Mouse (Mus musculus): ENCODE results near the gene Ugt1a5. TPM values are rescaled to one million over a fixed set of nuclear protein-coding genes. Genes with fewer than 3 reads are reported as not detected.

Gene Ugt1a5
- polyA plus RNA-seq, 1 experiment from 2014 or later = not detected

DNA sequence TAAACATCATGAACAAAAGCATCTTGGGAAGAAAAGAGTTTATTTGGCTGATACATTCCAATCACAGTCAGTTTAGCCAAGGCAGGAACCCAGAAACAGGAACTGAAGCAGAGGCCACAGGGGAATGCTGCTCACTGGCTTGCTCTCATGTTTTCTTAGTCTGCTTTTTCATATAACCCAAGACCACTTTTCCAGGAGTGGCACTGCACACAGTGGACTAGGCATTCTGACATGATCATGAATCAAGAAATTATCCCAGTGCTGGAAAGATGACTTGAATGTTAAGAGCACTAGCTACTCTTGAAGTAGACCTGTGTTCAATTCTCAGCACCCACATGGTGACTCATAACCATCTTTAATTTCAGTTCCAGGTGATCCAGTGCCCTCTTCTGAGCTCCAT lies 59.9 kb downstream of the Ugt1a5 start:
- H3K4me3 ChIP-seq = no peak overlapping the region
- H3K9ac ChIP-seq = no peak overlapping the region
- H3K27ac ChIP-seq (ENCODE audit: poor library complexity, severe bottlenecking) = no peak overlapping the region
- H3K36me3 ChIP-seq = no peaks in the 10 kb centered on the region
- H3K4me1 ChIP-seq (replicated peaks) = no peaks in the 10 kb centered on the region
- H3K9me3 ChIP-seq (replicated peaks) = peaks cover 52% of the 10 kb centered on the region
- ATAC-seq (ENCODE audit: insufficient number of reproducible peaks, low FRiP score) = no peak
- no peak overlapping the region for H3K4me2 ChIP-seq
- no peaks in the 10 kb centered on the region for H3K27me3 ChIP-seq (replicated peaks)

- ATAC-seq (ENCODE audit: insufficient number of reproducible peaks, low FRiP score) = 0 out of 2 replicates have a peak, but pooled peaks have one; percentile 1
- Histone ChIP-seq H3K27me3 (replicated peaks) (no peaks in the 10 kb centered on the region), H3K4me1 (replicated peaks) (no peaks in the 10 kb centered on the region), H3K9me3 (replicated peaks) (peaks cover 63% of the 10 kb centered on the region), H3K4me3 (no peak within 1 kb of the TSS), H3K9ac (no peak within 1 kb of the TSS), H3K27ac (ENCODE audit: poor library complexity, severe bottlenecking) (no peak within 1 kb of the TSS), H3K36me3 (no peaks in the 10 kb centered on the region), H3K4me2 (no peak within 1 kb of the TSS)
- WGBS = 46% methylated on average over 5 of the region's 5 CpGs
Observed at GRCm38 (mm10) chr1:88226670-88227379, 61.0 kb downstream of the Ugt1a5 start, which contains the start of gene Mroh2a. Gene Mroh2a, plus strand, starts transcription at chr1:88226986.

- Histone ChIP-seq H3K36me3 (no peaks in the 10 kb centered on the region), H3K4me3 (no peak overlapping the region), H3K27ac (ENCODE audit: poor library complexity, severe bottlenecking) (no peak overlapping the region), H3K9me3 (replicated peaks) (peaks cover 70% of the 10 kb centered on the region), H3K4me2 (no peak overlapping the region), H3K4me1 (replicated peaks) (no peaks in the 10 kb centered on the region), H3K9ac (no peak overlapping the region), H3K27me3 (replicated peaks) (no peaks in the 10 kb centered on the region)
- 48% methylated on average over 2 of the region's 2 CpGs for WGBS
- ATAC-seq (ENCODE audit: insufficient number of reproducible peaks, low FRiP score) = no peak
Observed at GRCm38 (mm10) chr1:88227482-88227881, 61.7 kb downstream of the Ugt1a5 start.

DNA sequence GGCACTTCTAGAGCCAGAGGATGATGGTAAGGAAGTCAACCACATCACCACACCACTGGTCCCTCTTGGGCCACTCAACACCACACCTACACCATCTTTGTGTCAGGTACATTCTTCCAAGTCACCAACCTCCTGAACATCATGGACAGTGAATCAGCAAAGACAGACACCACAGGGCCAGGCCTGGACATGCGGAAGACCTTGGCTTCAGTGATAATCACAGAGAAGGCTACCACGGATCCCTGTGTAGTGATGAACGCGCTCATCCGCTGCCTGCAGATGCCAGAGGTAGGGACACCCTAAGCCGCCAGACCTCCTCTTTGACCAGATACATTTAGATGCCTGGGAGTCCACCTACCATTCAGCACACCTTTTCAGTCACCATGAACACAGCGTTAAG lies 62.3 kb downstream of the Ugt1a5 start:
- Histone ChIP-seq H3K4me3 (no peak overlapping the region), H3K27me3 (replicated peaks) (no peaks in the 10 kb centered on the region), H3K4me1 (replicated peaks) (no peaks in the 10 kb centered on the region), H3K27ac (ENCODE audit: poor library complexity, severe bottlenecking) (no peak overlapping the region), H3K9ac (no peak overlapping the region), H3K9me3 (replicated peaks) (peaks cover 76% of the 10 kb centered on the region), H3K4me2 (no peak overlapping the region), H3K36me3 (no peaks in the 10 kb centered on the region)
- 62% methylated on average over 7 of the region's 7 CpGs for WGBS
- no peak for ATAC-seq (ENCODE audit: insufficient number of reproducible peaks, low FRiP score)

GRCm38 (mm10) chr1:88229566-88229965 lies 63.8 kb downstream of the Ugt1a5 start:
- H3K27ac ChIP-seq (ENCODE audit: poor library complexity, severe bottlenecking) = no peak overlapping the region
- H3K4me3 ChIP-seq = no peak overlapping the region
- H3K9me3 ChIP-seq (replicated peaks) = peaks cover 91% of the 10 kb centered on the region
- no peak for ATAC-seq (ENCODE audit: insufficient number of reproducible peaks, low FRiP score)
- H3K27me3 ChIP-seq (replicated peaks) = no peaks in the 10 kb centered on the region
- no peak overlapping the region for H3K9ac ChIP-seq
- WGBS = 69% methylated on average over 3 of the region's 3 CpGs
- no peak overlapping the region for H3K4me2 ChIP-seq
- H3K36me3 ChIP-seq = no peaks in the 10 kb centered on the region
- no peaks in the 10 kb centered on the region for H3K4me1 ChIP-seq (replicated peaks)

DNA sequence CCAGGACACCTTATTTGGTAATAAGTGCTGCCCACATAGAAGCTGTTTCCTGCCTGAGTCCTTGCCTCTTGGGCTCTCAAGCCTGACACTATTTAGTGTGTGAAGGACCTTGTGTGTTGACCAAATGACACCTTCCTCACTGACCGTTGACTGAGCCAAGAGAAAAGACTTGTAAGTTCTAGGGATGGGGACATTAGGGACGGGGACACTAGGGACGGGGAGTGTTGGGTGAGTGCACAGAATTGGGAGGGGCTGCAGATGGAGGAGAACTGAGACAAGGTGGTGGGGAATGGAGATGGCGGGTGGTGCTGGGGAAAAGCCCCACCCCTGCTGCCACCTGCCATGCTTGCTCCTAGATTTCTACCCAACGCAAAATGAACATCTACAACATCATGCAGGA lies 64.2 kb downstream of the Ugt1a5 start:
- no peak overlapping the region for H3K4me2 ChIP-seq
- H3K9me3 ChIP-seq (replicated peaks) = peaks cover 95% of the 10 kb centered on the region
- ATAC-seq (ENCODE audit: insufficient number of reproducible peaks, low FRiP score) = no peak
- no peak overlapping the region for H3K4me3 ChIP-seq
- WGBS = 72% methylated on average over 5 of the region's 5 CpGs
- no peaks in the 10 kb centered on the region for H3K27me3 ChIP-seq (replicated peaks)
- H3K9ac ChIP-seq = no peak overlapping the region
- H3K27ac ChIP-seq (ENCODE audit: poor library complexity, severe bottlenecking) = no peak overlapping the region
- H3K4me1 ChIP-seq (replicated peaks) = no peaks in the 10 kb centered on the region
- no peaks in the 10 kb centered on the region for H3K36me3 ChIP-seq

- H3K9ac ChIP-seq = no peak overlapping the region
- no peak overlapping the region for H3K4me3 ChIP-seq
- H3K27me3 ChIP-seq (replicated peaks) = no peaks in the 10 kb centered on the region
- no peaks in the 10 kb centered on the region for H3K4me1 ChIP-seq (replicated peaks)
- 67% methylated on average over 7 of the region's 7 CpGs for WGBS
- H3K4me2 ChIP-seq = no peak overlapping the region
- ATAC-seq (ENCODE audit: insufficient number of reproducible peaks, low FRiP score) = no peak
- H3K36me3 ChIP-seq = no peaks in the 10 kb centered on the region
- H3K27ac ChIP-seq (ENCODE audit: poor library complexity, severe bottlenecking) = no peak overlapping the region
- peaks cover 97% of the 10 kb centered on the region for H3K9me3 ChIP-seq (replicated peaks)
Observed at GRCm38 (mm10) chr1:88230421-88230820, 64.6 kb downstream of the Ugt1a5 start.

- WGBS = 65% methylated on average over 6 of the region's 6 CpGs
- Histone ChIP-seq H3K9me3 (replicated peaks) (peaks cover 98% of the 10 kb centered on the region), H3K4me2 (no peak overlapping the region), H3K4me1 (replicated peaks) (no peaks in the 10 kb centered on the region), H3K9ac (no peak overlapping the region), H3K27ac (ENCODE audit: poor library complexity, severe bottlenecking) (no peak overlapping the region), H3K36me3 (no peaks in the 10 kb centered on the region), H3K4me3 (no peak overlapping the region), H3K27me3 (replicated peaks) (no peaks in the 10 kb centered on the region)
- ATAC-seq (ENCODE audit: insufficient number of reproducible peaks, low FRiP score) = no peak
Observed at GRCm38 (mm10) chr1:88230981-88231802, 65.4 kb downstream of the Ugt1a5 start.

DNA sequence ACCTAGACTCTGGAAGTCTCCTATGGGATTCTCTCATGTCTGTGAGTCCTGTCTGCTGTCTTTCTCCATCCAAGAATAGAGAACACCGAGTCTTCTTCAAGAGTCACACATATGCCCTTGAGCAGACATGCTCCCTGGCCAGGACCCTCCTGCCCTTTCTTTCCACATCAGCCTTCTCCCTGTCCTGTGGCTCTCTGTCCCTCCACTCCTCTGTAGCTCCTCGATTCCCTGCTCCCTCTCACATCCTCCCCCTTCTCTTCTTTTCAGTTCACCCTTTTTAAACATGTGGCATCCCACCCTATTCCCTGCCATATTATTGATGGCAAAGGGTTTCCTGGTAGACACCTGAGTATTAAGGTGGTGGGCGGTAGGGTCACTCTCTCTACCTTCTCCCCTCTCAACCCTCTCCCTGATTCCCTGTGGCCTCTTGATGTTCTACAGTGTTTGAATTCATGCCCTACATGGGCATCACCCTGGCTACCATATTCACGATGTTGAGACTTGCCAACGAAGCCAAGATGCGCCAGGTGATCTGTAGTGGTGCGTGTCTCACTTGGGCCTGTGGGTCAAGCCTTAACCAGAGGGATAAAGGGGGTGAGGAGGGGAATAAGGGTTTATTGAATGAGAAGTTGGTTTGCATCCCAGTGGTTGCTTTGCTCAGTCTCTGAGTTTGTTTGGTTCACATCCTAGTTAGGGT lies 66.1 kb downstream of the Ugt1a5 start:
- no peak overlapping the region for H3K4me2 ChIP-seq
- no peak overlapping the region for H3K4me3 ChIP-seq
- H3K27me3 ChIP-seq (replicated peaks) = no peaks in the 10 kb centered on the region
- H3K9ac ChIP-seq = no peak overlapping the region
- no peaks in the 10 kb centered on the region for H3K36me3 ChIP-seq
- ATAC-seq (ENCODE audit: insufficient number of reproducible peaks, low FRiP score) = no peak
- no peak overlapping the region for H3K27ac ChIP-seq (ENCODE audit: poor library complexity, severe bottlenecking)
- 59% methylated on average over 7 of the region's 7 CpGs for WGBS
- peaks cover 96% of the 10 kb centered on the region for H3K9me3 ChIP-seq (replicated peaks)
- H3K4me1 ChIP-seq (replicated peaks) = no peaks in the 10 kb centered on the region

GRCm38 (mm10) chr1:88232664-88233380 lies 67.0 kb downstream of the Ugt1a5 start:
- no peak for ATAC-seq (ENCODE audit: insufficient number of reproducible peaks, low FRiP score)
- peaks cover 97% of the 10 kb centered on the region for H3K9me3 ChIP-seq (replicated peaks)
- H3K9ac ChIP-seq = no peak overlapping the region
- H3K4me2 ChIP-seq = no peak overlapping the region
- WGBS = 46% methylated on average over 3 of the region's 3 CpGs
- no peaks in the 10 kb centered on the region for H3K36me3 ChIP-seq
- H3K27me3 ChIP-seq (replicated peaks) = no peaks in the 10 kb centered on the region
- no peak overlapping the region for H3K4me3 ChIP-seq
- no peak overlapping the region for H3K27ac ChIP-seq (ENCODE audit: poor library complexity, severe bottlenecking)
- no peaks in the 10 kb centered on the region for H3K4me1 ChIP-seq (replicated peaks)

Data from heart, embryonic 12.5 days (tissue).